Mouse (Mus musculus) intestine, embryonic 14.5 days (tissue): ENCODE data around the gene Msh4. TPM values are rescaled to one million over a fixed set of nuclear protein-coding genes. Genes with fewer than 3 reads are reported as not detected.
A peak's percentile ranks its signal among the peaks of the same experiment; 100 is the strongest.

Source experiments
- ATAC-seq: fragments of 200-750 bp; cut with Nextera tagmentation; replicated peaks from 2 replicates; pipeline ENCODE4 v1.8.0; 2017; ENCODE audit warnings: low read depth, moderate number of reproducible peaks, moderate TSS enrichment, moderate library complexity; ENCODE audit not compliant: low FRiP score, low TSS enrichment
- DNase-seq: peaks from one replicate; pipeline ENCODE4 v3.0.0-alpha.2; 2018; ENCODE audit warnings: low spot score
- H3K27ac ChIP-seq: fragments of 300-500 bp; sonication (generic); 2 replicates; pipeline ENCODE4 v1.5.1; 2014; ENCODE audit warnings: low read depth, mild to moderate bottlenecking, control low read depth
- H3K27me3 ChIP-seq: fragments of 300-500 bp; sonication (generic); replicated peaks from 2 replicates; pipeline ENCODE4 v1.6.1; 2014; ENCODE audit warnings: low read length, control low read depth; ENCODE audit not compliant: control insufficient read depth, insufficient read depth
- H3K36me3 ChIP-seq: fragments of 300-500 bp; sonication (generic); 2 replicates; pipeline ENCODE4 v1.6.1; 2014; ENCODE audit warnings: low read length, control low read depth; ENCODE audit not compliant: control insufficient read depth, insufficient read depth
- H3K4me1 ChIP-seq: fragments of 300-500 bp; sonication (generic); replicated peaks from 2 replicates; pipeline ENCODE4 v1.6.1; 2014; ENCODE audit warnings: low read length, control low read depth, mixed read lengths; ENCODE audit not compliant: control insufficient read depth, insufficient read depth
- H3K4me2 ChIP-seq: fragments of 300-500 bp; sonication (generic); 2 replicates; pipeline ENCODE4 v1.6.1; 2014; ENCODE audit warnings: low read length
- H3K4me3 ChIP-seq: fragments of 300-500 bp; sonication (generic); 2 replicates; pipeline ENCODE4 v1.5.1; 2014; ENCODE audit warnings: low read depth, low read length, control low read depth, mixed read lengths
- H3K9ac ChIP-seq: fragments of 300-500 bp; sonication (generic); 2 replicates; pipeline ENCODE4 v1.6.1; 2014; ENCODE audit warnings: mild to moderate bottlenecking, low read length
- H3K9me3 ChIP-seq: fragments of 300-500 bp; sonication (generic); 2 replicates; pipeline ENCODE4 v1.6.1; 2016; ENCODE audit warnings: low read length, control low read depth; ENCODE audit not compliant: control insufficient read depth
- WGBS: fragments of 180-500 bp; shearing (Covaris S2); extraction: QIAGEN DNeasy Blood & Tissue Kit; methylation state at CpG from one replicate; pipeline ENCODE4 v1.1.7; 2014; 5-methylcytosine and 5-hydroxymethylcytosine counted together
- polyA plus RNA-seq: library from polyadenylated mRNA; unstranded; fragments of >200 nt; fragmentation: Nextera tagmentation; extraction: Ambion mirVana; gene quantifications from 2 replicates; pipeline ENCODE4 v1.2.1, GENCODE M21; 2014

Gene Msh4
- polyA plus RNA-seq, 1 experiment from 2014 or later: 0.05 TPM

DNA sequence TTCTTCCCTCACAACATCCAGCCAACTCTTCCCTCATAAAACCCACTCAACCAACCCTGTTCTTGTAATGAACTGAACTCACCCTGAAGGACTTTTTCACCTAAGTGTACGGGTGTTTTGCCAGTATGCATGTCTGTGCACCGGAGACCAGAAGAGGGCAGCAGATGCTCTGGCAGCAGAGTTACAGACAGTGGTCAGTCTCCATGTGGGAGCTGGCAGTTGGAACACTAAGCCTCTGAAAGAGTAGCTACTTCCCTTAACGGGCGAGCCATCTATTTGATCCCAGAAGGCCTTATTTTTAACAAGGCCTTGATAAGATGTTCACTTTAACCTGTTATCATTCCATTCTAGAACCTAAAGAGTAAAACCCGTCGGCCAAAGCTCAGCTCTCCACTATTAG, 1.4 kb downstream of the Msh4 start:
- ATAC-seq: peak; percentile 44; the same call in 1 of the 2 replicates

DNA sequence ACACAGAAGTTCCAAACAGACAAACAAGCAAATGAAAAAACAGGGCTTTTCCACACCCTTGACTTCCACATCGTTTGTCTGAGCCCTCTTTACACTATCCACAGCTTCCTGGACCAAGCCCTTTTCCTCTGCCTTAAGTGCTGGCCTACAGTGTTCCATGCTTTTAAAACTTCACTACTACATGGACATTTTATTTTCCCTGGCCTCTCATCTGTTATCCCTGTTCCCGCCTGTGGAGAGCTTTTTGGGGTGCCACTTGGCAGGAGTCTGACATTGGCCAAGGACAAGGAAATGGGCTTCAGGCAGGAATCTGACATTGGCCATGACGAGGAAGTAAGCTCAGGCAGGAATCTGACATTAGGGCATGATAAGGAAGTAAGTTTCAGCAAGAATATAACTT, 3.3 kb downstream of the Msh4 start:
- H3K9ac ChIP-seq: no peak overlapping the region
- no peak for DNase-seq
- ATAC-seq: no peak
- H3K4me2 ChIP-seq: no peak overlapping the region
- no peak overlapping the region for H3K4me3 ChIP-seq
- WGBS: 60% methylated on average over 3 of the region's 3 CpGs
- H3K9me3 ChIP-seq: no peaks in the 10 kb centered on the region
- H3K27ac ChIP-seq: no peak overlapping the region
- H3K36me3 ChIP-seq: peaks cover 40% of the 10 kb centered on the region
- no peaks in the 10 kb centered on the region for H3K4me1 ChIP-seq
- H3K27me3 ChIP-seq: no peaks in the 10 kb centered on the region

More for the DNA sequence above, 1.4 kb downstream of the Msh4 start:
- peaks cover 60% of the 10 kb centered on the region for H3K36me3 ChIP-seq
- 71% methylated on average over 6 of the region's 6 CpGs for WGBS
- H3K4me2 ChIP-seq: no peak overlapping the region
- no peaks in the 10 kb centered on the region for H3K4me1 ChIP-seq
- DNase-seq: no peak
- no peak overlapping the region for H3K27ac ChIP-seq
- no peaks in the 10 kb centered on the region for H3K27me3 ChIP-seq
- H3K9ac ChIP-seq: no peak overlapping the region
- no peaks in the 10 kb centered on the region for H3K9me3 ChIP-seq
- H3K4me3 ChIP-seq: no peak overlapping the region

DNA sequence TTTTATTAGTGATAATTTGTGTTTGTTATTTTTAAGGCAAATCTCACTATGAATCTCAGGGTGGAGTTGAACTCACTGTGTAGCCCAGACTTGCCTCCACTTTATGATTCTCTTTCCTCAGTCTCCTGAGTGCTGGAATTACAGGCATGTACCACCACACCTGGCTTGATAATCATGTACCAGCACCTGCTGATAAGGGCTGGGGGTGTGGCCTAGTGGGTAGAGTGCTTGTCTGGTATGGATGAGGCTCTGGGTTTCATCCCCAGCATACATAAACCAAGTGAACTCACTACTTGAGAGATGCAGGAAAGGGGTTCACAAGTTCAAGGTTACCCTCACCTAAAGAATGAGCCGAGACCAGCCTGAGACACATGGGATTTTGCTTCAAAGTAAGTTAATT, 4.0 kb downstream of the Msh4 start:
- no peak overlapping the region for H3K9ac ChIP-seq
- no peak overlapping the region for H3K27ac ChIP-seq
- no peaks in the 10 kb centered on the region for H3K9me3 ChIP-seq
- H3K4me1 ChIP-seq: no peaks in the 10 kb centered on the region
- peaks cover 33% of the 10 kb centered on the region for H3K36me3 ChIP-seq
- no peak for DNase-seq
- no peak overlapping the region for H3K4me2 ChIP-seq
- H3K27me3 ChIP-seq: no peaks in the 10 kb centered on the region
- 70% methylated on average over 1 of the region's 1 CpGs for WGBS
- H3K4me3 ChIP-seq: no peak overlapping the region
- ATAC-seq: no peak

DNA sequence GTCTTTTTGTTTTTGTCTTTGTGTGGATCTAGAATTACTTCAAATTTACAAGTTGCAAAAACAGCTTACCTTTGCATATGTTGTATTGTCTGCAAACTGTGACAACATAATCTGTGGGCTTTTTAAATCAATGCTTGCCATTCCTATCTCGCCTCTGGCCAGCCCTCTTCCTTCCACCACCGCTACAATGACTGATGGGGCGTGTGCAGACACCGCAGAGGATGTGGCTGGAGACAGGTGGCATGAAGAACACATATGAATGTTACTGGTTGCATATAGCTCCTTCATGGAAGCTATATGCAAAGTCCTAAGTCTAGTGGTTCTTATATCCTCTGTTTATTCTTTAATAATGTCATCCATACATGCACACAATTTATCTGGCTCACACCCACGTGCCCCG, 8.7 kb downstream of the Msh4 start:
- no peak overlapping the region for H3K4me2 ChIP-seq
- H3K27me3 ChIP-seq: no peaks in the 10 kb centered on the region
- no peak for ATAC-seq
- DNase-seq: no peak
- no peaks in the 10 kb centered on the region for H3K4me1 ChIP-seq
- H3K4me3 ChIP-seq: no peak overlapping the region
- H3K9me3 ChIP-seq: no peaks in the 10 kb centered on the region
- H3K9ac ChIP-seq: no peak overlapping the region
- H3K27ac ChIP-seq: no peak overlapping the region
- 63% methylated on average over 6 of the region's 6 CpGs for WGBS
- H3K36me3 ChIP-seq: no peaks in the 10 kb centered on the region

DNA sequence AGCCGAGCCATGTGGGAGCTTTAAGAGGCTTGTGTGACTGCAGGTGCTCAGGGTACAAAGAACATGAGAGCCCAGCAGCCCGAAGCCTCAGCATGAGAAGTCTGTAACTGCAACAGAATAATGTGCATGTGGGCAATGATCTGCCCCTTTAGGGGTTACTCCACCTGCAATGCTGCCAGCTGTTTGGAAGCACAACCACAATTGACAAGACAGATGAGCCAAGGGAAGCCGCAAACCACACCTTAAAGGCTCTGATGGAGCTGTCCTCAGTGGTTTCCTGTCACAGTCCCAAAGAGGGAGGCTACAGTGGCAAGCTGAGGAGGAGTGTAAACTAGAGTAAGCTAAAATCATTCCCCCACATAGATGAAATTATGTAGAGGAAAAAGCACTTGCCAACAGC, 10.5 kb downstream of the Msh4 start:
- Histone ChIP-seq H3K36me3 (no peaks in the 10 kb centered on the region), H3K27ac (no peak overlapping the region), H3K9me3 (no peaks in the 10 kb centered on the region), H3K27me3 (no peaks in the 10 kb centered on the region), H3K4me3 (no peak overlapping the region), H3K4me1 (no peaks in the 10 kb centered on the region), H3K9ac (no peak overlapping the region), H3K4me2 (no peak overlapping the region)
- 80% methylated on average over 3 of the region's 3 CpGs for WGBS
- DNase-seq (peak; percentile 34), ATAC-seq (no peak)

DNA sequence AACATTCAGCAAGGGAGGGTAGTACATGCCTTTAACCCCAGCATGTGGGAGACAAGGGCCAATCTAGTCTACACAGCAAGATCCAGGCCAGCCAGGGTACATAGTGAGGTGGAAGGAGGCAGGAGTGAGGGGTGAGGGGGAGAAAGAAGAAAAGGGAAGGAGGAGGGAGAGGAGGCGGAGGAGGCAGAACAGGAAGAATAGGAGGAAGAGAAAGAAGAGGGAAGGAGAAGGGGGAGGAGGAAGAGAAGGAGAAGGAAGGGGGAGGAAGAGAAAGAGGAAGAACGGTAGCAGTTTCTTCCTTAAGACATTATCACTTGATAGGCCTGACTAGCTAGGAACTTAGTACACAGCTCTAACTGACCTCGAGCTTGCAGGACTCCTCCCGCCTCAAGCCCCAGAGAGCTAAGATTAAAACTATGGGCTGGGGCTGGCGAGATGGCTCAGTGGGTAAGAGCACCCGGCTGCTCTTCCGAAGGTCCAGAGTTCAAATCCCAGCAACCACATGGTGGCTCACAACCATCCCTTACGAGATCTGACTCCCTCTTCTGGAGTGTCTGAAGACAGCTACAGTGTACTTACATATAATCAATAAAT, 16.7 kb downstream of the Msh4 start:
- Histone ChIP-seq H3K9ac (no peak overlapping the region), H3K4me2 (no peak overlapping the region), H3K9me3 (no peaks in the 10 kb centered on the region), H3K36me3 (no peaks in the 10 kb centered on the region), H3K4me1 (no peaks in the 10 kb centered on the region; the same call in 1 of the 2 replicates), H3K4me3 (no peak overlapping the region), H3K27ac (no peak overlapping the region), H3K27me3 (no peaks in the 10 kb centered on the region)
- ATAC-seq (no peak), DNase-seq (no peak)
- 75% methylated on average over 7 of the region's 8 CpGs for WGBS

DNA sequence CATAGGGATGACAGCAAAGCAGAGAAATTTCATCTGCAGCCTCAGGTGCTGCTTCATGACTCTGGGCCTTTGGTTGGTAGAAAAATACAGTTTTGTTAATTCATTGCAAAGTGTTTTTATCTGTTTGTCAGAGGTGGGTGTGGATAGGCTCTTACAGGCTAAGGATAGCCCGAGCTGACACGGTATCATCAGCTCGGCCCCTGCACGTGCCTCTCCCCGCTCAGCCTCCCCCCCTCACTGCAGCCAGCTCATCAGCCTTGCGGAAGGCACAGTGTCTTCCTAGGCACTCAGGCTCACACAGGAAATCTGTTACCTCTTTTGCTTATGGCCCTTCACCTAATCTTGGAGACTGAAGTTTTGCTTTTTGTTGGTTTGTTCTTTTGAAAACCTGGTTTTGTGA, 17.8 kb downstream of the Msh4 start:
- Histone ChIP-seq H3K27ac (no peak overlapping the region), H3K9ac (no peak overlapping the region), H3K9me3 (no peaks in the 10 kb centered on the region), H3K4me1 (no peaks in the 10 kb centered on the region; the same call in 1 of the 2 replicates), H3K27me3 (no peaks in the 10 kb centered on the region), H3K36me3 (no peaks in the 10 kb centered on the region), H3K4me3 (no peak overlapping the region), H3K4me2 (no peak overlapping the region)
- WGBS: 30% methylated on average over 6 of the region's 6 CpGs
- ATAC-seq (no peak), DNase-seq (no peak)

DNA sequence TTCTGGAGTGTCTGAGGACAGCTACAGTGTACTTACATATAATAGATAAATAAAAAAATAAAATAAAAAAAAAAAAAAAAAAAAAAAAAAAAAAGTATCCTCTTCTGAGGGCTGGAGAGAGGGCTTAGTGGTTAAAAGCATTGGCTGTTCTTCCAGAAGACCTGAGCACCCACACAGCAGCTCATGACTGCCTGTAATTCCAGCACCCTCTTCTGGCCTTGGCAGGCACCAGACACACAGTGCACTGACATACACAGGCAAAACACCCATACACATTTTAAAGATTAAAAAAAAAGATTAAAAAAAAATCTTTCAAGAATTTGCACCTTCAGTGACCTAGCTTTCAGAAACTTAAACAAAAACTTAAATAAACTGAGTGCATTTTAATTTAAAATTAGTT, 19.6 kb downstream of the Msh4 start:
- Histone ChIP-seq H3K4me3 (no peak overlapping the region), H3K36me3 (no peaks in the 10 kb centered on the region), H3K9me3 (no peaks in the 10 kb centered on the region), H3K9ac (no peak overlapping the region), H3K27me3 (no peaks in the 10 kb centered on the region), H3K4me2 (no peak overlapping the region), H3K27ac (no peak overlapping the region), H3K4me1 (no peaks in the 10 kb centered on the region; the same call in 1 of the 2 replicates)
- 0 out of 2 replicates have a peak, but pooled peaks have one; percentile 66 for ATAC-seq
- no peak for DNase-seq

DNA sequence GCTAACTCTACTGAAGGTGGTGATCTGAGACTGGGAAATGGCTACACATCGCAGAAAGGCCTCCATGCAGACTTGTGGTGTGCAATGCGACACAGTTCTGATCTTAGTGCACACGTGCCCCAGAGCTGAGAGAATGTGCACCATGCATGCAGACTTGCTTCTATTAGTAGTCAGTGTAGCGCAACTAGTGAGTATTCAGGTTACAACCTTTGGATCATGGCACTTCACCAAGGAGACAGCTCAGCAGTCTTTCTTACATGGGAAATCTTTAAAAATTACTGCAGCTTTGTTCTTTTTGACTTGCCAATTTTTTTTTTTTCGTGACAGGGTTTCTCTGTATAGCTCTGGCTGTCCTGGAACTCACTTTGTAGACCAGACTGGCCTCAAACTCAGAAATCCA, 34.5 kb downstream of the Msh4 start:
- no peak overlapping the region for H3K4me3 ChIP-seq
- H3K4me2 ChIP-seq: no peak overlapping the region
- no peak overlapping the region for H3K27ac ChIP-seq
- no peaks in the 10 kb centered on the region for H3K27me3 ChIP-seq
- 92% methylated on average over 5 of the region's 5 CpGs for WGBS
- H3K9me3 ChIP-seq: no peaks in the 10 kb centered on the region
- no peak for ATAC-seq
- H3K36me3 ChIP-seq: no peaks in the 10 kb centered on the region
- H3K4me1 ChIP-seq: no peaks in the 10 kb centered on the region
- DNase-seq: no peak
- H3K9ac ChIP-seq: no peak overlapping the region
